In the genomic region with DNA sequence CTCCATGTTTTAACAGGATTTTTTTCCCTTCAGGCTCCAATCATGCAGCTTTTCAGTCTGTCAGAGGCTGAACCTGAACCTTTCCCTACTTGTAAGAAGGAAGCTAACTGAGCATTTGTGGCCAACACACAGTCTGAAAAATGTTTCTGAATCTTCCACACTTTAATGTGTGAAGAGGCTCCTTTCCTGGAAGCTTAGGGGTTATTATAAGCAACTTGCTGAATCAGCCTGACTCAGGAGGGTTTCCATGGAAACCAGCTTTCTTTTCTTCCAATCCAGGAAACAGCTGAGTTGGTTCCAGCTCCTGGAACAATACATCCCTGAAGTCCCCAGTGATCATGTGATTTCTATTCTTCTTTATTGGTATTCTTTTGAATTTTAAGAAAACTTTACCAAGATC, we compare ENCODE assay signal across 13 mouse cellular contexts.
A peak's percentile ranks its signal among the peaks of the same experiment; 100 is the strongest.
DNase-seq lines count a peak whose midpoint lies in the region; ATAC-seq lines count a peak whose summit lies in the region.
"Had no signal": no experiment of that assay in that cellular context is flagged by ENCODE, and none has a peak within 500 bp of the region (broad histone marks: within the 10 kb centered on the region; RNA-seq: fewer than 3 reads in every experiment).

No protein-coding gene starts in this region.

- no peak overlapping the region for H3K4me2 ChIP-seq in embryonic facial prominence, embryonic 11.5 days (ENCODE audit: low read depth, low read length)
- no peak overlapping the region for H3K4me2 ChIP-seq in hindbrain, embryonic 11.5 days (replicated peaks; ENCODE audit: low read depth, low read length)
- no peak overlapping the region for H3K4me2 ChIP-seq in midbrain, embryonic 12.5 days (replicated peaks)
- H3K4me2 ChIP-seq: heart, embryonic 15.5 days had no signal

- ATAC-seq in embryonic facial prominence, embryonic 11.5 days (replicated peaks; ENCODE audit: insufficient number of reproducible peaks, low FRiP score, low TSS enrichment, low read depth), result no peak; the same call in 1 of the 2 replicates
- ATAC-seq in hindbrain, embryonic 11.5 days (ENCODE audit: low FRiP score), result no peak
- ATAC-seq in midbrain, embryonic 12.5 days (ENCODE audit: low FRiP score, low read depth), result peak; percentile 66

- H3K9me3 ChIP-seq in embryonic facial prominence, embryonic 11.5 days (replicated peaks; ENCODE audit: control insufficient read depth, low read length), result no peaks in the 10 kb centered on the region
- no peaks in the 10 kb centered on the region for H3K9me3 ChIP-seq in embryonic facial prominence, embryonic 10.5 days
- no peaks in the 10 kb centered on the region for H3K9me3 ChIP-seq in hindbrain, embryonic 11.5 days (ENCODE audit: control insufficient read depth, low read length)
- H3K9me3 ChIP-seq in midbrain, embryonic 12.5 days, result no peaks in the 10 kb centered on the region
- H3K9me3 ChIP-seq: G1E; heart, embryonic 15.5 days had no signal

- H3K4me1 ChIP-seq in embryonic facial prominence, embryonic 11.5 days (ENCODE audit: control insufficient read depth, insufficient read depth, low read length), result no peaks in the 10 kb centered on the region
- H3K4me1 ChIP-seq in embryonic facial prominence, embryonic 10.5 days, result peaks cover 2% of the 10 kb centered on the region; the same call in 1 of the 2 replicates
- no peaks in the 10 kb centered on the region for H3K4me1 ChIP-seq in hindbrain, embryonic 11.5 days (replicated peaks; ENCODE audit: control insufficient read depth, insufficient read depth, low read length)
- H3K4me1 ChIP-seq in midbrain, embryonic 12.5 days, result peaks cover 7% of the 10 kb centered on the region; the same call in 1 of the 2 replicates
- H3K4me1 ChIP-seq: heart, embryonic 15.5 days had no signal

- peak; percentile 51 for DNase-seq in embryonic facial prominence, embryonic 11.5 days (ENCODE audit: low spot score)
- DNase-seq in embryonic facial prominence, embryonic 10.5 days (ENCODE audit: low spot score), result no peak
- peak; percentile 36 for DNase-seq in brain, embryonic 18.5 days (ENCODE audit: low read depth, low spot score)
- DNase-seq in hindbrain, embryonic 11.5 days (ENCODE audit: low spot score), result peak; percentile 38
- DNase-seq in ovary, adult 18-20 months (ENCODE audit: low spot score), result no peak
- no peak for DNase-seq in cerebellum, postnatal 36 days
- DNase-seq in thymus, adult 18-20 months, result no peak
- DNase-seq: adrenal gland, postnatal 14 days; kidney, adult 8-10 months; liver had no signal

- H3K27me3 ChIP-seq in embryonic facial prominence, embryonic 11.5 days (ENCODE audit: control insufficient read depth, insufficient read depth, low read length), result no peaks in the 10 kb centered on the region
- H3K27me3 ChIP-seq in embryonic facial prominence, embryonic 10.5 days (replicated peaks; ENCODE audit: low read depth, poor library complexity, severe bottlenecking), result no peaks in the 10 kb centered on the region
- H3K27me3 ChIP-seq in hindbrain, embryonic 11.5 days (ENCODE audit: control insufficient read depth, insufficient read depth, low read length), result no peaks in the 10 kb centered on the region
- no peaks in the 10 kb centered on the region for H3K27me3 ChIP-seq in midbrain, embryonic 12.5 days
- H3K27me3 ChIP-seq: heart, embryonic 15.5 days had no signal

- H3K27ac ChIP-seq in embryonic facial prominence, embryonic 11.5 days (replicated peaks; ENCODE audit: low read depth, low read length), result no peak overlapping the region
- H3K27ac ChIP-seq in embryonic facial prominence, embryonic 10.5 days (replicated peaks), result no peak overlapping the region
- no peak overlapping the region for H3K27ac ChIP-seq in hindbrain, embryonic 11.5 days (ENCODE audit: low read depth, low read length)
- H3K27ac ChIP-seq in midbrain, embryonic 12.5 days (replicated peaks), result no peak overlapping the region
- H3K27ac ChIP-seq: heart, embryonic 15.5 days had no signal

- H3K9ac ChIP-seq in embryonic facial prominence, embryonic 11.5 days (replicated peaks; ENCODE audit: low read length), result no peak overlapping the region
- no peak overlapping the region for H3K9ac ChIP-seq in hindbrain, embryonic 11.5 days (ENCODE audit: low read depth, low read length)
- no peak overlapping the region for H3K9ac ChIP-seq in midbrain, embryonic 12.5 days (replicated peaks)
- H3K9ac ChIP-seq: heart, embryonic 15.5 days had no signal

- no peak overlapping the region for H3K4me3 ChIP-seq in embryonic facial prominence, embryonic 11.5 days (ENCODE audit: low read depth, low read length)
- H3K4me3 ChIP-seq in embryonic facial prominence, embryonic 10.5 days, result no peak overlapping the region
- H3K4me3 ChIP-seq in hindbrain, embryonic 11.5 days (ENCODE audit: low read depth, low read length), result no peak overlapping the region
- no peak overlapping the region for H3K4me3 ChIP-seq in midbrain, embryonic 12.5 days
- H3K4me3 ChIP-seq: heart, embryonic 15.5 days had no signal

- no peaks in the 10 kb centered on the region for H3K36me3 ChIP-seq in embryonic facial prominence, embryonic 11.5 days (replicated peaks; ENCODE audit: control insufficient read depth, insufficient read depth, low read depth, low read length)
- H3K36me3 ChIP-seq in embryonic facial prominence, embryonic 10.5 days (replicated peaks), result no peaks in the 10 kb centered on the region
- no peaks in the 10 kb centered on the region for H3K36me3 ChIP-seq in hindbrain, embryonic 11.5 days (ENCODE audit: control insufficient read depth, insufficient read depth, low read length)
- H3K36me3 ChIP-seq in midbrain, embryonic 12.5 days, result no peaks in the 10 kb centered on the region
- H3K36me3 ChIP-seq: G1E; heart, embryonic 15.5 days had no signal

Comparison
In these comparisons a context has a peak if more than half of its experiments do, and no peak if none do; other contexts are left out.
1. DNase-seq: peak in embryonic facial prominence, embryonic 11.5 days (single experiment), brain, embryonic 18.5 days (single experiment) and hindbrain, embryonic 11.5 days (single experiment); none in embryonic facial prominence, embryonic 10.5 days (single experiment), ovary, adult 18-20 months (single experiment), cerebellum, postnatal 36 days (0 of 2) and thymus, adult 18-20 months (0 of 2).